Mouse (Mus musculus) midbrain, embryonic 10.5 days (tissue): ENCODE data around the gene Nploc4. TPM values are rescaled to one million over a fixed set of nuclear protein-coding genes. Genes with fewer than 3 reads are reported as not detected.
A peak's percentile ranks its signal among the peaks of the same experiment; 100 is the strongest.
"Not testable (repeated sequence)": the region's sequence is repeated elsewhere in the genome, so short reads cannot be mapped to it uniquely, and the experiment has no call there.

Source experiments
- DNase-seq: peaks from one replicate; pipeline ENCODE4 v3.0.0-alpha.2; 2017; ENCODE audit warnings: low spot score
- H3K27ac ChIP-seq: fragments of 300-500 bp; sonication (generic); replicated peaks from 2 replicates; pipeline ENCODE4 v1.5.1; 2016; ENCODE audit warnings: mild to moderate bottlenecking
- H3K27me3 ChIP-seq: fragments of 300-500 bp; sonication (generic); 2 replicates; pipeline ENCODE4 v1.6.1; 2016; ENCODE audit warnings: low read depth, mild to moderate bottlenecking; ENCODE audit not compliant: poor library complexity, severe bottlenecking
- H3K36me3 ChIP-seq: fragments of 300-500 bp; sonication (generic); 2 replicates; pipeline ENCODE4 v1.6.1; 2016; ENCODE audit warnings: mild to moderate bottlenecking, moderate library complexity
- H3K4me1 ChIP-seq: fragments of 300-500 bp; sonication (generic); 2 replicates; pipeline ENCODE4 v1.6.1; 2016
- H3K4me3 ChIP-seq: fragments of 300-500 bp; sonication (generic); 2 replicates; pipeline ENCODE4 v1.5.1; 2016; ENCODE audit warnings: mild to moderate bottlenecking, moderate library complexity
- H3K9me3 ChIP-seq: fragments of 300-500 bp; sonication (generic); replicated peaks from 2 replicates; pipeline ENCODE4 v1.6.1; 2016; ENCODE audit warnings: mild to moderate bottlenecking
- WGBS: fragments of 180-500 bp; shearing (Covaris S2); methylation state at CpG from one replicate; pipeline ENCODE4 v1.1.7; 2016; 5-methylcytosine and 5-hydroxymethylcytosine counted together
- polyA plus RNA-seq: library from polyadenylated mRNA; unstranded; fragments of >200 nt; fragmentation: Nextera tagmentation; extraction: Ambion mirVana; gene quantifications from 2 replicates; pipeline ENCODE4 v1.2.1, GENCODE M21; 2016

The Nploc4 gene
- polyA plus RNA-seq, 1 experiment from 2014 or later: 45.1 TPM

DNA sequence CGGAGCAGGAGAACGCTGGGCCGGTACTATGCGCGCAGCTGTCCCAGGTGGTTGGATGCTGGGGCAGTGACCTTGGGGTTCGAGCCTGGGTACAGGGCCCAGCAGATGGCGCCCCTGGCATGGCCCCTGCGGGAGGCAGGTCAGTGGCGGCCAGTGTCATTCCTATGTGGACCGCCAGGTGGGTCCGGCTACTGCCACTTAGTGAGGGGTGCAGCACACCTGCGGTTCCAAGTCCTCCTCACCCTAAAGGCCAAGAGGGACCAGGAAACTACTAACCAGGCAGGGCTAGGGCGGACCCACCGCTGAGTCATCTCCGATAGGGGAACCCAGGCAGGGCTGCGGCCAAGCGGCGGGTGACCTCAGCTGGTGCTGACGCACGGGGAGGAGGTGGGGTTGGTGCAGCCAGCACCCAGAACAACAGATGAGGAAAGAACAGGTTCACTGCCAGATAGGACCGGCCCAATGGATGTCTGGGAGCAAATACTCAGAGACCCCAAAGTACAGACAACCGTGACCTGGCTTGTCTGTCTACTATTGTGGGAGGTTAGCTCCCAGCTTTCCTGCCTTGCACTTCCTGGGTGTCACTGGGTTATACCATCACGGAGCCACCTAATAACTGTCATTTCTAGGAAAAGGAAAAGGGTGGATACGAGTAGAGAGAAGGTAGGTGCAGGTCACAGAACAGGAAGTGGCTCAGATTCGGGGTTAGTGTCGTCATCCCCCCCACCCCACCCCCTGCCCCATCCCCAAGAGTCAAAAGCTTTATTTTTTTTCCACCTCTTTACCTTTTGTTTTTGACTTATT lies 83.8 kb downstream of the Nploc4 start:
- Histone ChIP-seq H3K4me1 (peaks cover 57% of the 10 kb centered on the region), H3K36me3 (no peaks in the 10 kb centered on the region), H3K9me3 (no peaks in the 10 kb centered on the region), H3K27me3 (peaks cover 6% of the 10 kb centered on the region; the same call in 1 of the 2 replicates), H3K27ac (peak overlapping the region; percentile 56), H3K4me3 (peak overlapping the region; percentile 22)
- peak; percentile 63 for DNase-seq
- WGBS: 28% methylated on average over 26 of the region's 26 CpGs

DNA sequence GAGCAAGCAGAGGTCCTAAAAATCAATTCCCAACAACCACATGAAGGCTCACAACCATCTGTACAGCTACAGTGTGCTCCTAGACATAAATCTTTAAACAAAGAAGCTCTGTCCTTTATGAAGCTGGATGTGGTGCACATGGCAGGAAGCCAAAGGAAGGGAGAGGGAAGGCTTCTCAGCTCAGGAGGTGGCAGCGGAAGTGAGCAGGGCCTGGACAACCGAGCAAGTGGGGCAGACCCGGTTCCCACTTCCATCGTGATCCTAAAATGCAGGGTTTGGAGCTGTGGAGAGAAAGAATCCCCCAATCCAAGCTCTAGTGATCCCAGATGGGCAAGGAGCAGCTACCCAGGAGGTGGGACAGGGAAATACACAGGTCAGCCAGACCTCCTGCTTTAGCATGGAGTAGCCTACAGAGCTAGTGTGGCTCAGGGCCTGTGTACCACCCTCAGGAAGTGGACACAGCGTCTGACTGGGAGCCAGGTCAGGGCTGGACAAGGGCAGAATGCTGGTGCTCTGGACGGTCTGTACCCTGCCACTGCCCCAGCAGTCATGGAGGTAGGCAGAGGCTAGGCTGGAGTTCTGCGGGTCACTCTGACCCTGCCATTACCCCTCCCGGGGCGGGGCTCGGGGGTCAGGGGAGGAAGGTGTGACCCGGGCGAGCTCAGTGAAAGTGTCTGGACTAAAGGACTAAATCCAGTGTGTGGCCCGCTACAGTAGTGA lies 84.8 kb downstream of the Nploc4 start:
- H3K4me1 ChIP-seq: peaks cover 49% of the 10 kb centered on the region
- H3K27me3 ChIP-seq: peaks cover 6% of the 10 kb centered on the region; the same call in 1 of the 2 replicates
- WGBS: 76% methylated on average over 13 of the region's 13 CpGs
- H3K4me3 ChIP-seq: 0 out of 2 replicates have a peak overlapping the region, but pooled peaks have one; percentile 22
- DNase-seq: no peak
- no peaks in the 10 kb centered on the region for H3K9me3 ChIP-seq
- peaks cover 2% of the 10 kb centered on the region; the same call in 1 of the 2 replicates for H3K36me3 ChIP-seq
- peak overlapping the region; percentile 67 for H3K27ac ChIP-seq

DNA sequence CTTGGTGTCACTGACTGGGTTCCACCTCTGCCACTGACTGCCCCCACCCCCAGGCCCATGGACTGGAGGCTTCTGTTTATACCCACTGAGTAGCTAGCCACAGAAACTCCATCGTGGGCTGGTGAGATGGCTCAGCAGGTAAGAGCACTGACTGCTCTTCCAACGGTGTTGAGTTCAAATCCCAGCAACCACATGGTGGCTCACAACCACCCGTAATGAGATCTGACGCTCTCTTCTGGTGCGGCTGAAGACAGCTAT lies 85.5 kb downstream of the Nploc4 start:
- not testable (repeated sequence) for H3K4me3 ChIP-seq, H3K36me3 ChIP-seq, H3K9me3 ChIP-seq, DNase-seq, H3K27me3 ChIP-seq
- Histone ChIP-seq H3K4me1 (peaks cover 47% of the 10 kb centered on the region), H3K27ac (0 out of 2 replicates have a peak overlapping the region, but pooled peaks have one; percentile 6)
- 92% methylated on average over 5 of the region's 5 CpGs for WGBS

DNA sequence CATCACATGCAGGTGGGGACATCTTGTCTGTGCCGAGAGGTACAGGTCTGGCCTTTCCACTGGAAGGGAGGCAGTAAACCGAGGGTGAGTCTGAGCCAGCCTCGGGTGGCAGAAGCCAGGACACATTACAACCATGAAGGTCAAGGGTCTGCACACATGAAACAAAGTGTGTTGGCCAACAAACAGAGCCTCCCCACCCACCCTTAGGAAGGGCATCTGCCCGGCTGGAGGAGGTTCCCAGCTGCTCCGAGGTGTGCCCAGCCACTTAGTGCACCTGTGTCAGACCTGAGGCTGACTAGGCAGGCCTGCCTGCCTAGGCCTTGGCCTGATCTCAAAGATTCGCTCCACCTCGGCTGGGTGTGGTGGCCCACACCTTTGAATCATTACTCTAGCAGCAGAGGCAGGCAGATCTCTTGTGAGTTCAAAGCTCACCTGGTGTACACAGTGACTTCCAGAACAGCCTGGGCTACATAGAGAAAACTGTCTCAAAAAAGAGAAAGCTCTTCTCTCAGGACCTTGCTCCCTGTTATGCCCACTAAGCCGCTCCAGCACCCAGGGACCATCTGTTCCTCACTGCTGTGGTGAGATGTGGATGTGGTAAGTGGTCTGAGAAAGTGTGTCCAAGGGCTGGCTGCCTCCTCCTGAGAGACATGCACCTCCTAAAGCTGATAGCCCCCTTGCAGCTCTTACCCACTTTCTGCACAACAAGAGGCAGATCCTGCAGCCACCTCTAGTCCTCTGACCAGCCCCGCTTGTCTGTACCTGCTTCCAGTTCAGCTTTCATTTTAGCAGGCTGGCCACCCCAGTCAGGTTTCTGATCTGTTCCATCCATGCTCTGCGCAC lies 86.0 kb downstream of the Nploc4 start:
- no peaks in the 10 kb centered on the region for H3K9me3 ChIP-seq
- peaks cover 50% of the 10 kb centered on the region for H3K4me1 ChIP-seq
- peak overlapping the region; percentile 100 for H3K27ac ChIP-seq
- H3K4me3 ChIP-seq: peak overlapping the region; percentile 100; the same call in 1 of the 2 replicates
- DNase-seq: no peak
- WGBS: 91% methylated on average over 10 of the region's 10 CpGs
- peaks cover 6% of the 10 kb centered on the region; the same call in 1 of the 2 replicates for H3K27me3 ChIP-seq
- H3K36me3 ChIP-seq: peaks cover 11% of the 10 kb centered on the region

DNA sequence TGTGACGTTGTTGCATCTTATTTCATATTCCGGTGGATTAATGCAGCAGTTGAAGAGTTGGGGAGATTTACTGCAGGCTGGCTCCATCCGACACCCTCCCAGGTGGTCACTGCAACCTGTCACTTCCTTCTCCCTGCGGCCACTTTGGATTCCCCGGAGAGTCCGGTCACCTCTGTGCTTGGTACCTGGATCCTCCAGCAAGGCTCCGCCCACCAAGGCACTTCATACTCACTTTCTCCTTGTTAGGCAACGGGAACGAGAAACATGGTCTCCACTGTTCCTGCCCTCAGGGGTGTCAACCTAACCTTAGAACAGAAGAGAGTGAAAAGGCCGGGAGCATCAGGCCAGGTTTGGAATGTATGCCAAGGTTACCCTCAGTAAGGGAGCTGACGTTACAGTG lies 86.8 kb downstream of the Nploc4 start:
- Histone ChIP-seq H3K4me1 (peaks cover 53% of the 10 kb centered on the region), H3K9me3 (no peaks in the 10 kb centered on the region), H3K27ac (peak overlapping the region; percentile 100), H3K36me3 (peaks cover 13% of the 10 kb centered on the region), H3K4me3 (peak overlapping the region; percentile 100), H3K27me3 (peaks cover 6% of the 10 kb centered on the region; the same call in 1 of the 2 replicates)
- DNase-seq: no peak
- WGBS: 34% methylated on average over 11 of the region's 11 CpGs

DNA sequence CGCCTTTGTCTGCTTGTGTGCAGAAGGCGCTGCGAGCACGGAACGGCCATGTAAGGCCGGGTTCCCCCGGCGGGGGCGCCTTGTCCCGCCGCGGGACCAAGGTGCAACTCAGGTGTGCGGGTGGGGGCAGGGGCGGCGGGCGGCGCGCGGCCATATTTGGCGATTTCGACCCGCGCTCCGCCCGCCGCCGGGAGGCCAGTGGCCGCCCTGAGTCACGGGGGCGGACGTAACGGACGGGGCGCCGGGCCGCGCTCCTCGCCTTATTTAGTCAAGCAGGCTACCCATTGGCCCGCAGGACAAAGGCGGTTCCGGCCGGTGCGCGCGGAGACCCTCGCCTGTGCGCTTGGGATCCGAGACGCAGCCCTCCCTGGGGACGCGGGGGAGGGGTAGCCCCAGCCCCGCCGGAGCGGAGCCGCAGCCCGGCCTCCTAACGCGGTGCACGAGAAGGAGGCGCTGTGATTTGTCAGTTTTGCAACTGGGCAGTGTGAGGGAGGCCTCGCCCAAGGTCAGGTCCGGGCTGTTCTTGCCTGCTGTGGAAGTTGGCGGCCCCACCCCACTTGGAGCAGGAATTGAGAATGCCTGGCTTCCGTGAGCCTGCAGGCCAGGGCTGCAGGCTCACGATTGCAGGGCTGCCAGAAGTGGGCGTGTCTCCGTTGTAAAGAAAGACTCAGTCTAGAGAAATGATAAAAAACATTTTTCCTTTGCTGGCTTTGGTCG lies 87.4 kb downstream of the Nploc4 start:
- peak; percentile 96 for DNase-seq
- Histone ChIP-seq H3K4me1 (peaks cover 57% of the 10 kb centered on the region), H3K27me3 (peaks cover 6% of the 10 kb centered on the region; the same call in 1 of the 2 replicates), H3K9me3 (no peaks in the 10 kb centered on the region), H3K27ac (peak overlapping the region; percentile 100), H3K4me3 (peak overlapping the region; percentile 100), H3K36me3 (peaks cover 17% of the 10 kb centered on the region)
- under 1% methylated on average over 65 of the region's 68 CpGs for WGBS

DNA sequence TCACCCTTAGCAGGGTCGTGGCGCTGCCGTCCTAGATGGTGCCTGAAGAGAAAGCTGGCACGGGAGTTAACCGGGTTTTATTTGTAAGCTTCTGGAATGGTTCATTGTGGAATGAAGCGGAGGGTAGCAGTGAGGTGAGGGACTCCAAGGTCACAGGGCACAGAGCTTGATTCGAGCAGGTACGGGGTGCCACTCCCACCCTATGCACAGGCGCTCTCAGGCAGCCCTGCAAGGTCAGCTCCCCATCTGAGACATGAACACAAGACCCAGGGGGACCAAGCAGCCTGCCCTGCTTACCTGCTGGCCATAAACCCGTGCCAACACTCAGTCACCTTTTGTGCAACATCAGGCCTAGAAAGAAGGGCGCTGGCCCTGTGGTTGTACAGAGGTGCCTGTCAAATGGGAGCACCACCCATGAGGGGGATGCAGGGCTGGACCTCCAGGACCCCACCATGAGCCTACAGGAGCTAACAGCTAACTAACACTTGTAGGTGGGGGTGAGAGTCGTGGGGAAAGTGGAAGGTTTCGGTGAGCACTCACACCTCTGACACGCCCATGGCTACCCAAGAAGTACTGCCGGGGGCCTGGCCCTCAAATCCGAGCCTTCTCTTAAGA lies 88.0 kb downstream of the Nploc4 start:
- no peak for DNase-seq

DNA sequence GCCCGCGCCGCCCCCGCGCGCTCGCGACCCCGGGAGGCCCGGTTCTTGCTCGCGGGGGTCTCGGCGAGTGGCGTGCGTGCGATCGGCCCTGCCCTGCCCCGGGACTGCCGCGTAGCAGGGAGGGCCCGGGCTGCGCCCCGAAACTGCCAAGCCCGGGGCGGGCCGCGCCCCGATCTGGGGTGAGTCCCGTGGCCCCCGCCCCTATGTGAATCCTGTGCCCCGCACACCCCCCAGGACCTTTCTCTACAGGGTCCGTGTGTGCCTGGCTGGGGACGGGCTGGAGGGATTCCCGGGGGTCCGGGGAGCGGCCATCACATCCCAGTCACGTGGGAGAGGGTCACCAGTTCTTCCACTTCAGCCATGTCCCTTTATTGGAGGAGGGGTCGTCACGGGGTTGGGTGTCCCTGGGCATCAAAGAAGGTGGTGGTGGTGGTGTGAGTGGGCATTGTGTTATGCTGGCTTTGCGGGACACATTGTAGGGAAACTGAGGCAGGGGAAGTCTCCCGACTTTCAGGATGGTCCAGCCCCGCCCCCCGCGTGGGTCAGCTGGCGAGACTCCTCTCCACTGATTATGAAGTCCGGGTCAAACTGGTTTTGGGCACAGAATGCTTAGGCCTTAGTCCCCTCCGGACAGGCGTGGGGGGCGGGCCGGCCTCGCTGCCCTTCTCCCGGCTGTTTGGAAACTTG lies 88.7 kb downstream of the Nploc4 start:
- peaks cover 57% of the 10 kb centered on the region for H3K4me1 ChIP-seq
- H3K4me3 ChIP-seq: peak overlapping the region; percentile 100
- H3K36me3 ChIP-seq: peaks cover 23% of the 10 kb centered on the region
- 2% methylated on average over 42 of the region's 53 CpGs for WGBS
- no peaks in the 10 kb centered on the region for H3K9me3 ChIP-seq
- peaks cover 6% of the 10 kb centered on the region; the same call in 1 of the 2 replicates for H3K27me3 ChIP-seq
- DNase-seq: peak; percentile 81
- H3K27ac ChIP-seq: peak overlapping the region; percentile 100

More for the DNA sequence above, 88.0 kb downstream of the Nploc4 start:
- Histone ChIP-seq H3K36me3 (peaks cover 23% of the 10 kb centered on the region), H3K27ac (peak overlapping the region; percentile 100), H3K4me1 (peaks cover 58% of the 10 kb centered on the region), H3K9me3 (no peaks in the 10 kb centered on the region), H3K4me3 (peak overlapping the region; percentile 100), H3K27me3 (peaks cover 6% of the 10 kb centered on the region; the same call in 1 of the 2 replicates)
- under 1% methylated on average over 16 of the region's 16 CpGs for WGBS

DNA sequence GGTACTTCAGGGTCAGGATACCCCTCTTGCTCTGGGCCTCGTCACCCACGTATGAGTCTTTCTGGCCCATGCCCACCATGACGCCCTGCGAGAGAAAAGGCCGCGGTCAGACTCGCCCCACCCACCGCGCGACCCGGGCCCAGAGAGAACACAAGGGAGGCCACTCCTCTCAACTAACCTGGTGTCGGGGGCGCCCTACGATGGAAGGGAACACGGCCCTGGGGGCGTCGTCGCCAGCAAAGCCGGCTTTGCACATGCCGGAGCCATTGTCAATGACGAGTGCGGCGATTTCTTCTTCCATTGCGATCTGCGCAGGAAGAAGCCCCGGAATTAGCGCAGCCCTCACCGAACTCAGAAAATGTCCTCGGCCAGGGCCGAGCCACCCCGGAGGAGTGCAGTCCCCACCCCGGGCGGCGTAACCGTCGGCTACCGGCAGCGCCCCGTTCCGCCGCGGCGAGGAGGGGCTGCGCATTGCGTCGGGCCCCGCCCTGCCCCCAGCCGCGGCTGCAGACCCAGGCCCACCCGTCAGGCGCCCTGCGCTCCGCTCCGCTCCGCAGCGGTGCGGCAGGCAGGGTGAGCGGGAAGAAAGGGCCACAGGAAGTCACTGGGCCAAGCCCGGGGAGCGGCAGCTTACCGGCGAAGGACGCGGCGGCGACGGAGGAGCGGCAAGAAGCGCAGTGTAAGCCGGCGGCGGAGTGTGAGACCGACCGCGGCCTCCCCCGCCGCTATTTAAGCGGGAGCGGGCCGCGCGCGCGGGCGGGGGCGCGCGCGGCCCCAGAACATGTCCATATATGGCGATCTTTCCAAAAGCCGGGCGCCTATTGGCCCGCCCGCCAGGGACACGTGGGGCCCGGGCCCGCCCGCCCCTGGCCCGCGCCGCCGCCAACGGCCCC lies 89.5 kb downstream of the Nploc4 start, which contains the start of gene Actg1:
Gene Actg1 (minus strand): TSS at position 752 of the 893 bp plus-strand sequence.
- Histone ChIP-seq H3K4me1 (peaks cover 49% of the 10 kb centered on the region), H3K27me3 (peaks cover 6% of the 10 kb centered on the region; the same call in 1 of the 2 replicates), H3K4me3 (peak within 1 kb of the TSS; percentile 100), H3K9me3 (no peaks in the 10 kb centered on the region), H3K36me3 (peaks cover 23% of the 10 kb centered on the region), H3K27ac (peak within 1 kb of the TSS; percentile 100)
- DNase-seq: peak; percentile 89
- 2% methylated on average over 103 of the region's 103 CpGs for WGBS

DNA sequence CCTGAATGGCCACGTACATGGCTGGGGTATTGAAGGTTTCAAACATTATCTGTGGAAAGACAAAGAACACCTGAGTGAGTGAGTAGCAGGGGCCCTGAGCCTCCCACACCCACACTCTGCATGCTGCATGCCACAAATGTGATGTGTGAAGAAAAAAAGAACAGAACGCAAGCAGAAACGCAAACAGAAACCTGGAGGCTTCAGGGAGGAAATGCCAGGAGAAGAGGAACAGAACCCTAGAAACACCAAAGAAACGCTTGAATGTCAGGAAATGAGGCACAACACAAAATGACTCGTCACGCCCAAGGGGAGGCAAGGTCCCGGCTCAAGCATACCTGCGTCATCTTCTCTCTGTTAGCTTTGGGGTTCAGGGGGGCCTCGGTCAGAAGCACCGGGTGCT lies 90.2 kb downstream of the Nploc4 start:
- WGBS: 21% methylated on average over 10 of the region's 10 CpGs
- H3K4me1 ChIP-seq: peaks cover 43% of the 10 kb centered on the region

More for the DNA sequence above, 90.2 kb downstream of the Nploc4 start:
- H3K36me3 ChIP-seq: peaks cover 23% of the 10 kb centered on the region
- no peaks in the 10 kb centered on the region for H3K9me3 ChIP-seq
- H3K27me3 ChIP-seq: no peaks in the 10 kb centered on the region
- peak overlapping the region; percentile 100 for H3K27ac ChIP-seq
- peak overlapping the region; percentile 100 for H3K4me3 ChIP-seq
- peak; percentile 26 for DNase-seq
